Mouse (Mus musculus) spleen, adult 2 months (tissue): ENCODE data around the gene She. TPM values are rescaled to one million over a fixed set of nuclear protein-coding genes. Genes with fewer than 3 reads are reported as not detected.

Experiments
- DNase-seq, 2 experiments: peaks; one replicate each; pipeline versions ENCODE4 v3.0.0 to v3.0.0-alpha.2; 2012 to 2021; ENCODE audit warnings: low spot score in 2 of 2, low read depth in 1 of 2
- H3K27ac ChIP-seq: fragments of 200-500 bp; 2 replicates; pipeline ENCODE4 v1.5.1; 2012; ENCODE audit warnings: low read length, inconsistent platforms; ENCODE audit not compliant: insufficient read depth
- H3K27me3 ChIP-seq: fragments of 200-500 bp; 2 replicates; pipeline ENCODE4 v1.6.1; 2012; ENCODE audit warnings: mild to moderate bottlenecking, moderate library complexity, low read length, inconsistent platforms; ENCODE audit not compliant: control insufficient read depth, insufficient read depth
- H3K36me3 ChIP-seq: fragments of 200-500 bp; 2 replicates; pipeline ENCODE4 v1.6.1; 2012; ENCODE audit warnings: mild to moderate bottlenecking, low read length, inconsistent platforms; ENCODE audit not compliant: control insufficient read depth, insufficient read depth
- H3K4me1 ChIP-seq: fragments of 200-500 bp; 2 replicates; pipeline ENCODE4 v1.6.1; 2011; ENCODE audit warnings: inconsistent platforms; ENCODE audit not compliant: control insufficient read depth, insufficient read depth, insufficient read length
- H3K4me3 ChIP-seq: fragments of 200-500 bp; 2 replicates; pipeline ENCODE4 v1.5.1; 2011; ENCODE audit warnings: mild to moderate bottlenecking, inconsistent platforms; ENCODE audit not compliant: insufficient read depth, insufficient read length; ENCODE audit errors: extremely low read depth
- CTCF ChIP-seq: fragments of 200-500 bp; IDR thresholded peaks from 2 replicates; pipeline ENCODE4 v1.5.1; 2011; ENCODE audit warnings: mild to moderate bottlenecking, inconsistent platforms; ENCODE audit not compliant: insufficient read depth, insufficient read length, insufficient replicate concordance; ENCODE audit errors: extremely low read depth
- POLR2A ChIP-seq: fragments of 200-500 bp; IDR thresholded peaks from 2 replicates; pipeline ENCODE4 v1.6.1; 2011; ENCODE audit warnings: low read depth, low read length, inconsistent platforms
- WGBS: fragments of 180-500 bp; shearing (Covaris S2); methylation state at CpG from one replicate; pipeline ENCODE4 v1.1.7; 2018; 5-methylcytosine and 5-hydroxymethylcytosine counted together
- polyA plus RNA-seq: library from polyadenylated mRNA; depleted of rRNA; stranded (reverse); fragments of >200 nt; gene quantifications from 2 replicates; pipeline ENCODE4 v1.2.3, GENCODE M21; 2012

She gene
- polyA plus RNA-seq, 1 experiment, result 1.1 TPM

DNA sequence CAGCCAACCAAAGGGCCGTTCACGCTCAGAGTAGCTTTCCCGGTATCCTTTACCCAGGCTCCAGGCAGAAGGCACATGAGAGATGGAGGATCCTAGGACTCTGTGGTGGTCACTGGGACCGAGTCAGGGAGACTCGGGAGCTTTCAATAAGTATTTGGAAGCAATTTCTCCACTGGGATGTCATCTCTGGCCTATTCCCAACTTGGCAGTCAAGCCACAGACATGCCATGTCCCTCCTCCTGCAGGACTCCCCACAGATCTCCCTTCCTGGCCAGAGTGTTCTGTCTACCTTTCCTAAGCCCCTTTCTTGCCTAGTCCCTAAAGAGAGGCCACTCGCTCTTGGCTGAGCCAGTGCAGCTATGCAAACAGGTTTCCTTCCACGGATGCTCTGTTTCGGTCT, 46.0 kb downstream of the She start:
- H3K4me3 ChIP-seq, result no peak overlapping the region
- peak overlapping the region; percentile 26 for H3K27ac ChIP-seq
- peaks cover 9% of the 10 kb centered on the region; the same call in 1 of the 2 replicates for H3K36me3 ChIP-seq
- H3K4me1 ChIP-seq, result peaks cover 6% of the 10 kb centered on the region; the same call in 1 of the 2 replicates
- H3K27me3 ChIP-seq, result no peaks in the 10 kb centered on the region
- WGBS, result 92% methylated on average over 8 of the region's 8 CpGs
- no peak for TF ChIP-seq POLR2A
- no peak for TF ChIP-seq CTCF
- DNase-seq, result no peak

DNA sequence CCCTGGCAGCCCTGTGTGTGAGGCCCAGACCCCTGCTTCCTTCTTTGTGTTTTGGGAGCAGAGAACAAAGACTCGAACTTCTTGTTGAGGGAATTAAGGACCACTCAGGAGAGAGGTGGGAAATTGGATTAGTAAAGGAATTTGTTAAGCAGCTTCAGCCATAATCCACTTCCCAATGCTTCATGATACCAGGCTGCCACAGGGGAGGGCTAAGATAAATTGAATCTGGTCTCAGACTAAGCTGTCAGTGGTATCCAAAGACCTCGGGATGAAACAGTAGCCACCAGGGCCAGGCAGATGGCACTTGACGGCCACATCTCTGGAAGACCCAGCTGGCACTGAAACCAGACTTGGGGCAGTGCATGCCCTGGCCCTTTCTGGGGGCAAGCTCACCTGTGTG, 47.3 kb downstream of the She start:
- WGBS, result 84% methylated on average over 3 of the region's 3 CpGs
- Histone ChIP-seq H3K27ac (peak overlapping the region; percentile 55), H3K36me3 (peaks cover 11% of the 10 kb centered on the region), H3K4me1 (peaks cover 5% of the 10 kb centered on the region; the same call in 1 of the 2 replicates), H3K4me3 (no peak overlapping the region), H3K27me3 (no peaks in the 10 kb centered on the region)
- DNase-seq, result no peak
- TF ChIP-seq POLR2A (no peak), CTCF (no peak)

DNA sequence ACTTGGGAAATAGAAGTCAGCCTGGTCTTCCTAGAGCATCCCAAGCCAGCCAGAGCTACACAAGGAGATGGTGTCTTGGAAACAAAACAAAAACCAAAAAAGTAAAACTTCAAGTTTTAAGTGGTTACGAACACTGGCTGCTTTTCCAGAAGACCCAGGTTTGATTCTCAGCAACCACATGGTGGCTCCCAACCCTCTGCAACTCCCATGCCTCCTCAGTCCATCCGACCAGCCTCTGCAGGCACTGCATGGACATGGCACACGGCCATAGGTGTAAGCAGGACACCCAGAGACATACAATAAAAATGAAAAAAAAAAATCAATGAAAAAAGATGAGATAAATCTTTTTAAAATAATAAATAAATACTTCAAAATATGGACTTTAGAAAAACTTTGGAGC, 48.2 kb downstream of the She start:
- no peak for DNase-seq
- peaks cover 5% of the 10 kb centered on the region; the same call in 1 of the 2 replicates for H3K4me1 ChIP-seq
- H3K27ac ChIP-seq, result no peak overlapping the region
- 80% methylated on average over 3 of the region's 3 CpGs for WGBS
- no peak for TF ChIP-seq CTCF
- no peak for TF ChIP-seq POLR2A
- H3K36me3 ChIP-seq, result peaks cover 11% of the 10 kb centered on the region
- H3K27me3 ChIP-seq, result no peaks in the 10 kb centered on the region
- no peak overlapping the region for H3K4me3 ChIP-seq

DNA sequence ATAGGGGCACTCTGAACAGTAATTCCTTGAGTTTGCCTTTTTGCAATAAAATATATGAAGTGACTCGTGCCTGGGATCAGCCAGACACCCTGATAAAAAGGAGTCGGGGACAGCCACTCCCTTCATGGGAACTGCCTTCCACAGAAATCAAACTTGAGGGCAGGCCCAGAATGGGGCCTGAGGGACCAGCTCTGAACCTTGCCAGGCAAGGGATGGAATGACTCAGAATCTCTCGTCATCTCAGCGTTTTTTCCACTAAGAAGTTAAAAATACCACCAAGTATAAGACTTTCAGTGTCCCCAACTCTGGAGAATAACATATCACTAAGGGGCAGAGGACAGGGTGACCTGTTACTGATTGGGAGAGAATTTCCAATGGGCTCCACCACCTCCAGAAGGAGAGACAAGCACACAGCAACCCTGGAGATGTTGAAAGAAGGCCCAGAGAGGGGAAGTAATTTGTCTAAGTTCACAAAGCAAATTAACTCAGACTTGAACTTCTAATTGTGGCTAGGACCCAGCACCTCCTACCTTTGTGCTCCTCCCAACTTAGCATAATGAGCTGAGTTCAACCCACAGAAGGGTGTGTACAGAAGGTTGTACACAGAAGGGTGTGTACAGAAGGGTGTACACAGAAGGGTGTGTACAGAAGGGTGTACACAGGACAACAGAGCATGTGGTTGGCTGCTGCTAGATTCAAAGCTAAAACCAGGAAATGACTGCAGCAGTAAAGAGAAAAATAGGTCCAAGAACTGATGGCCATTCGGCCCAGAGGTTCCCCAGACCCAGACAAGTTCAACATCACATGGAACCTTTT, 49.1 kb downstream of the She start:
- Histone ChIP-seq H3K36me3 (peaks cover 11% of the 10 kb centered on the region), H3K27ac (no peak overlapping the region), H3K4me1 (peaks cover 3% of the 10 kb centered on the region; the same call in 1 of the 2 replicates), H3K27me3 (no peaks in the 10 kb centered on the region), H3K4me3 (no peak overlapping the region)
- 75% methylated on average over 5 of the region's 5 CpGs for WGBS
- TF ChIP-seq POLR2A, result no peak
- TF ChIP-seq CTCF, result no peak
- DNase-seq, result no peak

DNA sequence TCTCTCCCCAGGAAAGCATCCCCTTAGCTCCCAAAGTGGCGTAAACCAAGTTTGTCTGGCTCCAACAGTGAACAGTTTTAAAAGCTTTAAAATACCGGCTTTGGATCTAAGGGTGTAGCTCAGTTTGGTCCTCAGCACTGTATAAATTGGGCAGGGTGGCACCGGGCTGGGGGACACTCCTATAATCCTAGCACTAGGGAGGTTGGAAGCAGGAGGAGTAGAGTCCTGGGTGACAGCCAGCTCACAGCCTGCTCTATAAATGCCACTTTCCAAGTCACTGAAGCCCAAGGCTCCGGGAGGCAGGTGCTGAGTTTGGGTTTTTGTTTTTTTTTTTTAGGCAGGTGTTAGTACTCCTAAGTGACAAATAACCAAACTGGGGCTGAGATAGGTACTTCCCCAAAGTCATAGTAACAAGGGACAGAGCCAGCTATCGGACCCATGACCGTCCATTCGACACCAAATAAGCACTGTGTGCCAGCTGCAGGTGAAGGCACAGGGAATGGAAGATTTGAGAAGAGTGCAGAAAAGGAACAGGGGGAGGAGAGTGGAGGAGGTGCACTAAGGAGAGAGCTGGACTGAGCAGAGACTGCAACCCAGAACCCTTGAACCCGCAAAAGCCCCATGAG, 51.5 kb downstream of the She start:
- WGBS, result 83% methylated on average over 8 of the region's 8 CpGs
- 0 out of 2 replicates have a peak overlapping the region, but pooled peaks have one; percentile 14 for H3K27ac ChIP-seq
- no peak for DNase-seq
- peaks cover 13% of the 10 kb centered on the region for H3K36me3 ChIP-seq
- H3K27me3 ChIP-seq, result no peaks in the 10 kb centered on the region
- no peak overlapping the region for H3K4me3 ChIP-seq
- H3K4me1 ChIP-seq, result peaks cover 4% of the 10 kb centered on the region
- TF ChIP-seq CTCF, result no peak
- no peak for TF ChIP-seq POLR2A

DNA sequence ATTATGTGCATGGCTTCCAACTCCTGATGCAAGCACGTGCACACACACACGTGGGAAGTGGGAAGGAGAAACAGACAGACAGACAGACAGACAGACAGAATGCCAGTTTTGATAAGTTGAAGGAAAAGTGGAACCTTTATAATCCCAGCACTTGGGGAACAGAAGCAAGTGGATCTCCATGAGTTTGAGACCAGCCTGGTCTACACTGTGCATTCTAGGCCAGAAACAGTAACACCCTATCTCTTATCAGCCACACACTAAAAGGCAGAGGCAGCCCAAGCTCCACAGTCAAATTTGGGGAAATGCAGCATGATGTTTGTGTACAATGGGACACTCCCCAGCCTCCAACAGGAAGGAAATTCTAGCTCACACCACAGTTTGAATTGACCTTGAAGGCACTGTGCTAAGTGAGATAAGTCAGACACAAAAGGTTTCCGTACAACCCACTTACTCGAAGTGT, 52.4 kb downstream of the She start:
- Histone ChIP-seq H3K27ac (no peak overlapping the region), H3K36me3 (peaks cover 7% of the 10 kb centered on the region), H3K27me3 (no peaks in the 10 kb centered on the region), H3K4me1 (peaks cover 11% of the 10 kb centered on the region), H3K4me3 (no peak overlapping the region)
- no peak for DNase-seq
- no peak for TF ChIP-seq POLR2A
- 56% methylated on average over 4 of the region's 4 CpGs for WGBS

DNA sequence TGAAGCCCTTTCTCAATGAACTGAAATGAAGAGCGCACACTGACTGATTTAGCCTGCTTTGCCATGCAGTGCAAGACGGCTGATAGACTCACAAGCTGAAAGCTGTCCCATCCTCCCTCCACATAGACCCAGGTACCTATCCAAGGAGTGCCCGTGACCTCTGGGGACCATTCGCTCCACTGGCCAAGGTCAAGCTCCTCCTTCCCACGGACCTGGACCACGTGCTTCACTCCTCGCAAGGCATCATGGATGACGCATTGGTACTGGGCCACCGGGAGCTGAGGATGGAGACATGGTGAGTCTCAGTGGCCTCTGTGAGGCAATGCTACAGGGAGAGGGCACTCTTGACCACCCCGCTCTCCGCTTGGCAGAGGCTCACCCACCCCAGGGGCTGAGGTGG, 54.6 kb downstream of the She start:
- TF ChIP-seq POLR2A, result no peak
- no peak for TF ChIP-seq CTCF
- H3K27ac ChIP-seq, result no peak overlapping the region
- peaks cover 11% of the 10 kb centered on the region for H3K4me1 ChIP-seq
- WGBS, result 97% methylated on average over 11 of the region's 11 CpGs
- no peak for DNase-seq
- peaks cover 9% of the 10 kb centered on the region for H3K36me3 ChIP-seq
- no peaks in the 10 kb centered on the region for H3K27me3 ChIP-seq
- H3K4me3 ChIP-seq, result no peak overlapping the region
